Comparison of ENCODE assay signal across 7 mouse cellular contexts in genomic region chr9:114639839-114640646, GRCm38 (mm10). TPM values are rescaled to one million over a fixed set of nuclear protein-coding genes. Genes with fewer than 3 reads are reported as not detected.
A peak's percentile ranks its signal among the peaks of the same experiment; 100 is the strongest.
DNase-seq lines count a peak whose midpoint lies in the region; ATAC-seq lines count a peak whose summit lies in the region.

Gene Cnot10, minus strand, starts transcription at chr9:114640184.

- H3K9ac ChIP-seq in embryonic facial prominence, embryonic 11.5 days (replicated peaks; ENCODE audit: low read length) = peak within 1 kb of the TSS; percentile 80
- peak within 1 kb of the TSS; percentile 74 for H3K9ac ChIP-seq in midbrain, embryonic 13.5 days (replicated peaks)

- DNase-seq in adrenal gland, postnatal 14 days = peak; percentile 99
- DNase-seq in embryonic facial prominence, embryonic 11.5 days (ENCODE audit: low spot score) = peak; percentile 99
- peak; percentile 96 for DNase-seq in kidney, adult 11 months
- peak; percentile 100 for DNase-seq in limb, embryonic 10.5 days (ENCODE audit: low spot score)
- peak; percentile 96 for DNase-seq in spleen, adult 12 weeks (ENCODE audit: low spot score)

- peak within 1 kb of the TSS; percentile 76 for H3K27ac ChIP-seq in embryonic facial prominence, embryonic 11.5 days (replicated peaks; ENCODE audit: low read depth, low read length)
- peak within 1 kb of the TSS; percentile 83 for H3K27ac ChIP-seq in limb, embryonic 10.5 days
- peak within 1 kb of the TSS; percentile 80 for H3K27ac ChIP-seq in midbrain, embryonic 13.5 days

- no peaks in the 10 kb centered on the region for H3K27me3 ChIP-seq in embryonic facial prominence, embryonic 11.5 days (ENCODE audit: control insufficient read depth, insufficient read depth, low read length)
- 0 out of 2 replicates have a peak, but pooled peaks cover 9% of the 10 kb centered on the region for H3K27me3 ChIP-seq in limb, embryonic 10.5 days (ENCODE audit: low read depth, poor library complexity, severe bottlenecking)
- peaks cover 25% of the 10 kb centered on the region for H3K27me3 ChIP-seq in midbrain, embryonic 13.5 days

- H3K4me1 ChIP-seq in embryonic facial prominence, embryonic 11.5 days (ENCODE audit: control insufficient read depth, insufficient read depth, low read length) = no peaks in the 10 kb centered on the region
- peaks cover 11% of the 10 kb centered on the region for H3K4me1 ChIP-seq in limb, embryonic 10.5 days
- peaks cover 32% of the 10 kb centered on the region for H3K4me1 ChIP-seq in midbrain, embryonic 13.5 days (replicated peaks)

- ATAC-seq in embryonic facial prominence, embryonic 11.5 days (replicated peaks; ENCODE audit: insufficient number of reproducible peaks, low FRiP score, low TSS enrichment, low read depth) = peak; percentile 98
- ATAC-seq in granulocyte monocyte progenitor cell, adult 5-6 weeks (replicated peaks; ENCODE audit: poor library complexity, severe bottlenecking) = peak; percentile 98
- peak; percentile 99 for ATAC-seq in midbrain, embryonic 13.5 days

- H3K36me3 ChIP-seq in embryonic facial prominence, embryonic 11.5 days (replicated peaks; ENCODE audit: control insufficient read depth, insufficient read depth, low read depth, low read length) = no peaks in the 10 kb centered on the region
- peaks cover 28% of the 10 kb centered on the region for H3K36me3 ChIP-seq in limb, embryonic 10.5 days
- H3K36me3 ChIP-seq in midbrain, embryonic 13.5 days = no peaks in the 10 kb centered on the region

- H3K4me3 ChIP-seq in embryonic facial prominence, embryonic 11.5 days (ENCODE audit: low read depth, low read length) = peak within 1 kb of the TSS; percentile 89
- peak within 1 kb of the TSS; percentile 73 for H3K4me3 ChIP-seq in limb, embryonic 10.5 days
- peak within 1 kb of the TSS; percentile 79 for H3K4me3 ChIP-seq in midbrain, embryonic 13.5 days (replicated peaks)

- no peaks in the 10 kb centered on the region for H3K9me3 ChIP-seq in embryonic facial prominence, embryonic 11.5 days (replicated peaks; ENCODE audit: control insufficient read depth, low read length)
- H3K9me3 ChIP-seq in limb, embryonic 10.5 days (replicated peaks) = no peaks in the 10 kb centered on the region
- H3K9me3 ChIP-seq in midbrain, embryonic 13.5 days = no peaks in the 10 kb centered on the region

- 3% methylated on average over 51 of the region's 51 CpGs for WGBS in embryonic facial prominence, embryonic 11.5 days
- WGBS in limb, embryonic 10.5 days = 4% methylated on average over 51 of the region's 51 CpGs
- 4% methylated on average over 51 of the region's 51 CpGs for WGBS in midbrain, embryonic 13.5 days

- H3K4me2 ChIP-seq in embryonic facial prominence, embryonic 11.5 days (ENCODE audit: low read depth, low read length) = peak within 1 kb of the TSS; percentile 81
- peak within 1 kb of the TSS; percentile 79 for H3K4me2 ChIP-seq in midbrain, embryonic 13.5 days (replicated peaks)

RNA-seq across cellular contexts. Expression of gene Cnot10, which starts in this region (rescaled TPM):
- total RNA-seq in adrenal gland, postnatal 14 days (2021) = 33.9 and 36.5 TPM in 2 replicates
- polyA plus RNA-seq in embryonic facial prominence, embryonic 11.5 days (2014; fragmentation: Nextera tagmentation; extraction: Ambion mirVana) = 72.8 and 76.4 TPM in 2 replicates
- total RNA-seq in granulocyte monocyte progenitor cell, adult 5-6 weeks (2014; fragmentation: Nextera tagmentation) = 36.6 and 48.7 TPM in 2 replicates
- 55.7 and 60.1 TPM in 2 replicates for total RNA-seq in granulocyte monocyte progenitor cell, adult 5-6 weeks (2017)
- 71.0 and 82.1 TPM in 2 replicates for polyA plus RNA-seq in limb, embryonic 10.5 days (2016; fragmentation: Nextera tagmentation; extraction: Ambion mirVana)
- polyA plus RNA-seq in midbrain, embryonic 13.5 days (2015; fragmentation: Nextera tagmentation; extraction: Ambion mirVana) = 59.5 and 63.4 TPM in 2 replicates

Comparison
In these comparisons a context has a peak if more than half of its experiments do, and no peak if none do; other contexts are left out.
1. Peak in every context shown above with its lines: DNase-seq, ATAC-seq, H3K4me3 ChIP-seq and H3K27ac ChIP-seq.